Mouse (Mus musculus) ovary, postnatal 36 days (tissue): ENCODE data around the gene Ube2l3.
"Not testable (repeated sequence)": the region's sequence is repeated elsewhere in the genome, so short reads cannot be mapped to it uniquely, and the experiment has no call there.

Experiments used
- DNase-seq: peaks from one replicate; pipeline ENCODE4 v3.0.0; 2022; ENCODE audit warnings: low spot score, mixed read lengths

Gene Ube2l3

DNA sequence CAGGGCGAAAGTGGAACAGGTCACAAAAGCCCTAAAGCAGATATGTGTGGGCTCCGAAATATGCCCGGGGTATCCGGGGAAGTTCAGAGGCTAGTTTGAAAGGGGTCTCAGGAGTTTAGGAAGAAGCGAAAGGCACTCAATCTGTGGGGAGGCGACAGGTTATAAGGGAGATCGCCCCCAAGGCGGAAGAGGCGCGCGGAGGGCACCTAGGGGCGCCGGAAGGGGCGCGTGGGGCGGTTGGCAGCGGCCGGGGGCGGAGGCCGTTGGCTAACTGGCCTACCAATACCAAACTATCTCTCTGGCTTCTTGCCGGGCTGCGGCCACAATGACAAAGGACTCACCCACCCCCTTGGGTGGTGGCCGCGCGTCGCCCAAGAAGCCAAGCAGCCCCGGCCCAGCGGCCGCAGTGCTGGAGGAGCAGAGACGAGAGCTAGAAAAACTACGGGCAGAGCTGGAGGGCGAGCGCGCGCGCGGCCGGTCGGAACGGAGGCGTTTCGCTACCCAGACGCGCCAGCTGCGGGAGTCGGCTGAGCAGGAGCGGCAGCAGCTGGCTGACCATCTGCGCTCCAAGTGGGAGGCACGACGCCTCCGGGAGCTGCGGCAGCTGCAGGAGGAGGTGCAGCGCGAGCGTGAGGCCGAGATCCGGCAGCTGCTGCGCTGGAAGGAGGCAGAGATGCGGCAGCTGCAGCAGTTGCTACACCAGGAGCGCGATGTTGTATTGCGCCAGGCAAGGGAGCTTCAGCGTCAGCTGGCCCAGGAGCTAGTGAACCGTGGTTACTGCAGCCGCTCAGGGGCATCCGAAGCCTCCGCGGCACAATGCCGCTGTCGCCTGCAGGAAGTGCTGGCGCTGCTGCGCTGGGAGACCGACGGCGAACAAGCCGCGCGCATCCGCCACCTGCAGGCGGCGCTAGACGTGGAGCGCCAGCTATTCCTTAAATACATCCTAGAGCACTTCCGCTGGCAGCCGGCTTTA lies 6.2 kb upstream of the Ube2l3 start, which contains the start of gene Rimbp3:
Gene Rimbp3 (plus strand): TSS at position 215 of the 973 bp plus-strand sequence.
- DNase-seq, result peak; percentile 85

DNA sequence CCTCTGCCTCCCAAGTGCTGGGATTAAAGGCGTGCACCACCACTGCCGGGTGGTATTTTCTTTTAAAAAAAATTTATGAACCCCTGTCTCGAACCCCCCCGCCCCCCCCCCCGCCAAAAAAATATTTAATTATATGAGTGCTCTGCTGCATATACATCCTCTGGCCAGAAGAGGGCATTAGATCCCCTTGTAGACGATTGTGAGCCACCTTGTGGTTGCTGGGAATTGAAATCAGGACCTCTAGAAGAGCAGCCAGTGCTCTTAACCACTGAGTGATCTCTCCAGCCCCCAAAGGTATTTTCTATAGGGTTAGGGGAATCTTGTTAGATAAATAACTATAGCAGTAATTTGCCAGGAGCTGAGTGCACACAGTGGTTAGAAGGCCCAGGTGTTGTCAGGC lies 2.5 kb upstream of the Ube2l3 start:
- no peak for DNase-seq

DNA sequence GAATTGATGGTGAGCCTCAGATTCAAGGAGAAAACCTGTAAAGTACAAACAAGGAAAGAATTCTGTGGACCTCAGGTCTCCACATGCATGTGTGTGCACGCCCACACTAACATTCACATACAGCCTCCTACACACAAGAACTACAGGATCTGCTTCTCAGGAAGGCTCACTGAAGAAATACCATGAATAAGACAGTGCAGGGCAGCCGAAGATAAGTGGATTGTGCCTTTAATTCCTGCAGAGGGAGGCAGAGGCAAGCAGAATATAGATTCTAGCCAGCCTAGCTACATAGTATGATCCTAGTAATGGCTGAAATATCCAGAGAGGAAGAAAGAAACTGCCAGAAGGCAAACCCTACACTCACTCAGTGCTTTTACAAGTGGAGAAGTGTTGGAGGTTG lies 472 bp downstream of the Ube2l3 start:
- DNase-seq, result no peak

DNA sequence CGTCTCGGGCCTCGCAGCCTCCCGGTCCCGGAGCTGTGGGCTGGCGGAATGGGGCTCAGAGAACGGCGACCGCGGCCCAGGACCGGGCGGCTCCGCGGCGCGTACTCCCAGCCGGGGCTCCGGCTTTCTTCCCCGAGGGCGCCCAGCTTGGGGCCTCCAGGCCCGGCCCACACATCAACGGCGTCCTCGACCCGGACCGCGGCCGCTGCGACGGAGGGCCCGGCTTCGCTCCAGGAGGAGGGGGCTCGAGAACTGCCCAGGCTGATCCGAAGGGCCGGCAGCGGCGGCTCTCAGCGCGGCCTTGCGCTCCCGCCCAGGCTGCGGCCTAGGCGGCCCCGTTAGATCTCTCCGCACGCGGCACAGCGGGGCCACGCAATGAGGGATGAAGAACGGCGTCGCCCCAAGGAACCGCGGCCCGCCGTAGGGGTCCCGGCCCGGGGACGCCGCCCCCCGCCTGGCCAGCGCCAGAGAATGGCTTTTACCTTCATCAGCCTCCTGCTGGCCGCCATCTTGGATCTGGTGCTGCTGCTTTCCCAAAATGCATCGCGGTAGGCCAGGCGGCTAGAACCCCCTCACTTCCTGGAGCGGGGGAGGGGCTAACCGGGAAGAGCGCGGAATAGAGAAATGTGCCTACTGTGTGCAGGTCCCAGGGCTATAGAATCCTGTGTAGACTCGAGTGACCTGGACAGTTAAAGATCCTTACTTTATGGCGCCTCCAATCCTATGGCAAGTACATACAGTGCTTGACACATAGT lies 1.3 kb downstream of the Ube2l3 start:
- peak; percentile 80 for DNase-seq

DNA sequence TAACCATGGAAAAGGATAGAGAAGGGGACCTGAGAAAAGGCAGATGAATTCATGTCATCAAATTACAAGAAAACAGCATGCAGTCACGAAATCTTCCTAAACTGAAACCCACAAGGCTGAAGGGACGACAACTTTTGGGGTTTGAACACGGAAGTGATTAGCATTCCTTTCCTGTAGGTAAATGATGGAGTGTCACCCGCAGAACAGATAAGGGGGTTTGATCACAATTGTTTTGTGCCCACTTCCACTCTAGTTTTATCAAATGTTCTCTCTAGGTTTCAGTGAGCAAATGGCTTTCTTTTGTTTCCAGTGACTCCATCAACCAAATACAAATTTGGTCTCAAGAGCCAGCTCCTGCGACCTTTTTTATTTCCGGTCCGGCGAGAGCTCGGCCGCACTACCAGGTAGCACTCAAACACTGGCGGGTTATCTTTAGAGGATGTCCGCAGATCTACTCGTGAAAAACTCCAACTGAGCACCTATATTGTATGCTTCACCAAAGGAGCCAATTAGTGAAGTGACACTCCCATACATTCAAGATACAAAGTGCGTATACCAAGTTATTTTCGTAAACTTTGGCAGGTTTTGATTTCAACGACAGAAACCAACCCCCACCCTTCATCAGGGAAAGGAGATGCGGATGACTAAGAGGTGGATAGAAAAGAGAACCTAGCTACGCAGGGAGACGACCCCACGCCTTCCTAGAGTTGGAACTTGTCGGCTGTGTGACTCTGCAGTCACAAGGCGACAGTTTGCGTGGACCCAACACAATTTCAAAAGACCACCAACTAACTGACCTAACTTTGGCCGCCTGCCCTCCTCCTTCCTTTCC lies 2.1 kb downstream of the Ube2l3 start:
- DNase-seq, result no peak

DNA sequence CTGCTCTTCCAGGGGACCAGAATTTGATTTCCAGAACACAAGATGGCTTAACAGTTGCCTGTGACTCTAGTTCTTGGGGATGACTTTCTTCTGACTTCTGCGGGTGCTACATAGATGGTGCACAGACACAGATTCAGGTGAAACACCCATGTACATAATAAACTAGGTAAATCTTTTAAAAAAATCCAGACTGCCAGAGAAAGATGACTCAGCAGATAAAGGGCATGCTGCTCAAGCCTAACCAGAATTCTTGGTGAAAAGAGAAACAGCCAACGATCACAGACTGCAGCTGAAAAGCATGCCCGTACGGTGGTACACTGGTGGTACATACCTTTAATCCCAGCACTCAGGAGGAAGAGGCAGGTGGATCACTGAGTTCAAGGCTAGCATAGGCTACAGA lies 8.6 kb downstream of the Ube2l3 start:
- DNase-seq, result no peak

DNA sequence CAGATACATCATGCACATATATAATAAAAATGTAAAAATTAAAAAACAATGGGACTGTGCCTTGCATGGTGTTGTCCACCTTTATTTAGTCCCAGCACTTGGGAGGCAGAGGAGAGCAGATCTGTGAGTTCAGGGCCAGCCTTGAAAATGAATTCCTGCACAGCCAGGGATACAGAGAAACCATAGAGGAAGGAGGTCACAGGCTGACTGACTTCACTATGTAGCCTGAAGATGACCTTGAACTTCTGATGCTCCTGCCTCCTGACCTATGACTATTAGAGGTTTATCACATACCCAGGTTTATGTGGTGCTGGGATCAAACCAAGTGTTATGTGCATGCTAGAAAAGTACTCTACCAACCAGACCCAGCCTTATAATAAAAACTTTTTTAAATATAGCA lies 17.0 kb downstream of the Ube2l3 start:
- DNase-seq, result no peak

DNA sequence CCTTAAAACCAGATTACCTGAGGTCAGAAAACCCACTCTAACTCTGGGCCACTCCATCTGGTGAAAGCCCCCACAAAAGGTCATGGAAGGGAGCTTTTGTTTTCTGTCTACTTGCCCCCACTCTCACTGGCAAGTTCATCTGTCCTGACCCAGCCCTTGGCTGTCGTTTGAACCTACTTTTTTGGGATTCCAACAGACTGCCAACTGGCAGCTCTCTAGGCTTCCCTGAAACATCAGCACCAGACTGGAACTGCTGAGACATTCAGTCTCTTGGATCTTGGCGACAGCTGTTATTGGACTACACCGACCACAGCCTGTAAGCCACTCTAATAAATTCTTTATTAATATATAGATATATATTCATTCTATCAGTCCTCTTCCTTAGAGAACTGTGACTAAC lies 19.4 kb downstream of the Ube2l3 start:
- no peak for DNase-seq

DNA sequence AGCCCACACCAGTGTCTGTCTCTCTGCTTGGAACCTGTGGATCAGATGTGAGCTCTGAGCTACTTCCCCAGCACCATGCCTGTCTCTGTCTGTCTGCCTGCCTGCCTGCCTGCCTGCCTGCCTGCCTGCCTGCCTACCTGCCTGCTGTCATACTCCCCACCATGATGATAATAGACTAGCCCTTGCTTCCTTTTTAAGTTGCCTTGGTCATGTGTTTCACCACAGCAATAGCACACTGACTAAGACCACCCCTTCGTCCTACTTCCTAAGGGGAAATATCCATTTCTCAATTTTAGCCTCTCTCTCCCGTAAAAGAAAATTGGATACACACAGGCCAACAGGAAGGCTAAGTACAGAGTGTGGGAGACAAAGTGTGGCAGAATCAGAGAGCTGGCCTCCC lies 20.3 kb downstream of the Ube2l3 start:
- DNase-seq, result no peak

DNA sequence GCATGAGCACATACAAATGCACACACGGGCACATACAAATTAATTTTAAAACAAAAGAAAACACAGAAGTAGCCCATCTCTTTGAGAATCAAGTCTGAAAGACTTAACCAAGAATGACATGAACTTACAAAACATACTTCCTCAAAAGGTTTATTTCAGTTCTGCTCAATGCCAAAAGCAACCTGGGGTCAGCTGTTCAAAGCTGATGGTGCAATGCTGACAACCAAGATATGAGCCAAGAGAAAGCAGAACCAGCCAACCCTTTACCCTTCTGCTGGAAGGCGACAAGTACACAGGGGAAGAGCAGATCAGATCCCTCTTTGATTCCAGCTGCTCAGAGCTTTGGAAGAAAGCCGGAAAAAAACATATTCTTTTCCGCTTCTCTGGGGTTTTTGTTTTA lies 21.1 kb downstream of the Ube2l3 start:
- no peak for DNase-seq

DNA sequence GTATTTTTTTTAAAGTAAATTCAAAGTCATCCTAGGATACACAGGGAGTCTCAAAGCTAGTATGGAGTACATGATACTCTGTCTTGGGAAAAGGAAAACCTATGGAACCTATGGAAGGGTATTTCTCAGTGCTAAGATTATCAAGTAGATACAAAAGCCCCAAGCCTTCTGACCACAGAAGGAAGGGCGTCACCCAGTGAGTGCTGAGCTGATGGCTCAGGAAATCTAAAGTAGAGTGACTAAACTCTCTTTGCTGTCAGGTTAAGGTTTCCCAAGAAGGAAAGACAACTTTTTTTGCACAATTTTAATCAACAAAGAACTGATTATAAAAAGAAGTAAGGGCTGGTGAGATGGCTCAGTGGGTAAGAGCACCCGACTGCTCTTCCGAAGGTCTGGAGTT lies 22.7 kb downstream of the Ube2l3 start:
- DNase-seq, result no peak

DNA sequence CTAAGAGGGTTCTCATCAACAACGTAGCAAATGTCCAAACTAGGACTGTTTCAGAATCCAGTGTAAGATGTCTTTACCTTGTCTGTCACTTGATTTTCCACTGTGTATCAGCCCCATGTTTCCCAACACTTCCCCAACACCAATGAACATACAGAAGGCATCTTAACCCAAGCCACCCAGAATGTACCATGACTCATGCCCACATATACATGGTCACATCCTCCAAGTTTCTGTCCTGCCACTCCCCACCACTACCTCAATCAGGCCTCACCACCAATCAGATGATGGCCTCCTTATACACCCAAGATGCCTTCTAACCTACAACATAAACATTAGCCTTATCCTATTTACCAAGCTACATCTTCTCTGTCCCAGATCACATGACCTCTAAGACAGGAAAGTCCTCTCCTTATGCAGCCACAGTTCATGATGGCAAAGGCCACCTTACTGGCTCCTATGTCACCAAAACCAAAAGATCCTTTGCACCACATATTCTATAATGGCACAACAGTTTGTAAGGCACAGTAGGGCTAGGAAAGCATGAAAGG lies 24.8 kb downstream of the Ube2l3 start:
- DNase-seq, result no peak

DNA sequence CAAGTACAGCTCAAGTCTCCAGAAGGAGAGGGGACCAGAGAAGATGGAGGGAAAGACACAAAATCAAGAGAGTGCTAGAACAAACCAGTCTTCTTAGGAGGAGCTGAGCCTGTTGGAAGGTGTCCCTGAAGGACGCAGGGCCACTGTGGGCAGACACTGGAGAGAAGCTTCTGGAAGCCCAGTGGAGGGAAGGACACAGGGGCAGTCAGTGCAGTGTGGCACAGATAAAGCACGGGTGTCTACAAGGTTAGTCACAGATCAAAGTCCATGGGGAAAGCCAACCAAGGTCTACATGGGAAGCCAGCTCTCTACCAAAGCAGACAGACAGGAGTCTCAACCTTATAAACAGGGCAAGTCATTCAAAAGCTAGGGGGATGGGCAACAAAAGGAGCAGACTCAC lies 26.7 kb downstream of the Ube2l3 start:
- DNase-seq, result peak; percentile 14

DNA sequence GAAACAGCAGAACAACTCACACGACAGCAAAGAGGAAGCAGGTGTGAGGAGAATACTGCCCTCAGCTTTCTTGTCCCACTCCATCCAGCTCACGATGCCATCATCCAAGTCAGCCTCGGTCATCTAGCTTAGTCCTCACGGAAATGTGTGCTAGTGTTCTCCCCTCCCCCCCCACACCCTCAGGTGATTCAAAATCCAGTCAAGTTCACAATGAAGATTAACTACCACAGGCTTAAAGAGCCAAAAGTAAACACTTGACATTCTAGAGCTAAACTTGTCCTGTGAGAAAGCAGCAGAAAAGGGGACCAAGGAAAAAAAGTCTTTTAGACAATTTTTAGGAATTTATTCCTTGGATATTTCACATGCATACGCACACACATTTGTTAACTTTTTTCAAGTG lies 34.4 kb downstream of the Ube2l3 start:
- no peak for DNase-seq

DNA sequence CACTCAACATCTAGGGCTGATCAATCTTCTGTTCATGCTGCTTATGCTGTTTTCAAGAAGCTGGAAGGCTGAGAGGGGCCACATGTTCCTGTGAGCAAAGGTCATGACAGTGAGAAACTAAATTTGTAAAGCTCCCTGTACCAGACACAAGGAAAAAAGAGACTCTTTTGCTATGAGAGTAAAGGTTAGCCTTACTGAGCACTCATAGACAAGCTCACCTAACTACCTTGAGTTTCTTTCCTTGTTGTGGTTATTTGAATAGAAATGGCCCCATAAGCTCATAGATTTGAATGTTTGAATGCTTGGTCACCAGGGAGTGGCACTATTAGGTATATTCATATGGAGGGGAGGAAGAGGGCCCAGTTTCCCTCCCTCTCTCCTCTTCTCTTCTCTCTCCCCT lies 35.3 kb downstream of the Ube2l3 start:
- DNase-seq, result no peak

DNA sequence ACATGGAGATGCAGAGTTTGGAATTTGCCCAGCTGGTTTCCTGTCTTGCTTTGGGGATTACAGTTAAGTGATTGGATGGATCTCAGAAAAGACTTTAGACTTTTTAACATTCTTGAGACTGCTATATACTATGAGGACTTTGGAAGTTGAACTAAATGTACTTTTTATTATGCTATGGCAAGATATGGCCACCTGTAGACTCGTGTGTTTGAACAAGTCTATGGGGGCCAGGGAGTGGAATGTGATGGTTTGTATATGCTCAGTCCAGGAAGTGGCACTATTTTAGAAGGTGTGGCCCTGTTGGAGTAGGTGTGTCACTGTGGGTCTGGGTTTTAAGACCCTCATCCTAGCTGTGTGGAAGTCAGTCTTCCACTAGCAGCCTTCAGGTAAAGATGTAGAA lies 37.0 kb downstream of the Ube2l3 start:
- not testable (repeated sequence) for DNase-seq

DNA sequence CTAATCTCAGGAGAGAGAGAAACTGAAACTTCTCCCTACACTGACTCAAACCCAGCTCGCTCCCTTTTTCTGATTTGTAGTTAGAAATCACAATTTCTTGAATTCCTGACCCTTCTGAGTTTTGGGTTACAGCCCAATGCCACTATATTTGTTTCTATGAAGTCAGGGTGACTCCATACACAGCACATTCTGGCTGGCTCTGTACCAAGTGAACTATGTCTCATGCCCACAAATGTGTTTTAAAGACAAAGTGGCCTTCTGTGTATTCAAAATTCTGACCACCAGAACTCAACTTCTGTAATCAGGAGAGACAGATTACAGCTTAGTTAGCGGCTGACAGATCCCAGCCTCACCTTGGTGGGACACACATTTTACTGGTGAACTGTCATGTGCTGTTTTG lies 48.1 kb downstream of the Ube2l3 start:
- no peak for DNase-seq

DNA sequence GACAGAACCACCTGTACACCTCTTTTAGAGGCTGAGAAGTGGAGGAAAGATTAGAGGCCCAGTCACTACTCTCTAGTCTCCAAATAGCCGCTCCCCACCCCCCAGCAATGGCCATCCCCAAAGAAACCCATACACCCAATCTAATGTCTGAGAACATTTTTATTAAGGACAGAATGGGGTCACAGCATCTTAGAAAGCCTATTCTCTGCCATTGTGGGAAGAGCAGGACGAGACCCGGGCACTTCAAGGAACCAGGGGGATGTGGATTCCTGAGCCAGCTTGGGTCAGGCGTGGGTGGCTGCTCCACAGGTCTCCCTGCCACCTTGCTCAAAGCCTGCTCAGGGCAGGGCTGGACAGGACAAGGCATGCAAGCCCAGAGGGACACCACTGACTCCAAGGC lies 50.6 kb downstream of the Ube2l3 start:
- DNase-seq, result no peak

DNA sequence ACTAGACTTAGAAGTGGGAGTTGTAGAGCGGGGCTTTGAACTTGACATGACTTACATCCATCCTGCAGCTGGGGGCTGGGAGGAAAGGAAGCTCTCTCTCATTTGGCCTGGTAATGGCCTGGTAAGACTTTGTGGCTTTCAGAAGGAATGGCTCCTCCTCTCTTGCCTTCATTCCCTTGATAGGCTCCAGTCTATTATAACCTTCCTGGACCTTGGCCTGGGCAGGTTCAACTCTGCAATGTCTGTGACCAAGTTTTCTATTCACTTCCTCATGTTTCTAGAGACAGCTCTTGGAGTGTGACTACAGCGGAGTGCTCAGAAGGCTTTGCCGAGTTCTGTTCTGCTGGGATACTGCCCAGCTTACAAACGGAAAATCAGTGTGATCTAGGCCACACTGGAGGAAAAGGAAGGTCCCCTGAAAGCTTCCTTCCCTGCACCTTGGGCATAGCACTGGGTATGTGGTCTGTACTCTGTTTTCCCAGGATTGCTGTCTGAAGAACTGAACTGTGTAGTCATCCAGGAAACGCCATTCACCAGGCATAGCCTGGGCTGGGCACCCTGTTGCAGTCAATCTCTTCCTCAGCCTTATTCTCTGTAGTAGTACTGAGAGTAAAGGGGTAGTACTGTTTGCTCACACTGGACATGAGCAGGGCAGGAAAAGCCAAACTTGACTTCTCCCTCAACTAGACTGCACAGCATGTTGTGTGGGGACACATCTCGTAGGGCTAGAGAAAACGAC lies 51.8 kb downstream of the Ube2l3 start:
- no peak for DNase-seq

DNA sequence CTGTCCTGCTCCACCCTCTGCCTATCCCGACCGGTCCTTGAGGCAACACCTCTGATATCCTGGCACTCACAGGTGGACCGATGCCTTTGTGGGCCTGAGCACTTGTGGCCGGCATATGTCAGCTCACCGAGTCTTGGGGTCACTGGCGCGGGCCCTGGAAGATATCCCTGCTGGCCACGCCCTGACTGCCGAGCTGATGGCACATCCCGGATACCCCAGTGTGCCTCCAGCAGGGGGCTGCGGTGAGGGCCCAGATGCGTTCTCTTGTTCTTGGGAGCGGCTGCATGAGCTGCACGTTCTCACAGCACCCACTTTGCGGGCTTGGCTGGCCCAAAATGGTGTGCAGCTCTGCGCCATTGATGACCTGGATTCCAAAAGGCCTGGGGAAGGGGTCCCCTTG lies 54.4 kb downstream of the Ube2l3 start:
- DNase-seq, result peak; percentile 37

DNA sequence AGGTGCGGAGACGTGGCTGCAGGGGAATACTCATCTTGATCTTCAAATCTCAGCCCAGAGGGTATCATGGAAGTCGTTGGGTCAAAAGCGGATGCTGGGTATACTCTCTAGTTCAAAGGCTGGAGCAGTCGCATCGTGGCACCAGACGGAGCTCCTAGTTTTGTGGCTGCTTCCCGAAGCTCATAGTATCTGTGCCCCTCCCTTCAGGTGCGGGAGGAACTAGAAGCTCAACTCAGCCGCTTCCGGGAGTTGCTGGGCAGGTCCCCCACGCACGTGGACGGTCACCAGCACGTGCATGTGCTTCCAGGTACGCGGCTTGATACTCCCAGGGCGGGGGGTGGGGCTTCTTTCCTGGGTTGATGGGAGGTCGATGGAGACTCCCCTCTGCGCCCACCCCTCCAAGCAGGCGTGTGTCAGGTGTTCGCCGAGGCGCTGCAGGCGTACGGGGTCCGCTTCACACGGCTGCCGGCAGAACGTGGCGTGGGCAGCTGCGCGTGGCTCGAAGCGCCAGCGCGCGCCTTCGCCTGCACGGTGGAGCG lies 55.0 kb downstream of the Ube2l3 start:
- no peak for DNase-seq
